Mouse (Mus musculus) intestine, postnatal 0 days (tissue): ENCODE data around the gene Hmgcs1. TPM values are rescaled to one million over a fixed set of nuclear protein-coding genes. Genes with fewer than 3 reads are reported as not detected.
"Not testable (repeated sequence)": the region's sequence is repeated elsewhere in the genome, so short reads cannot be mapped to it uniquely, and the experiment has no call there.

ENCODE experiments used
- ATAC-seq: fragments of 200-750 bp; cut with Nextera tagmentation; 2 replicates; pipeline ENCODE4 v1.8.0; 2017; ENCODE audit warnings: mild to moderate bottlenecking, moderate TSS enrichment, moderate library complexity
- H3K27ac ChIP-seq: fragments of 300-500 bp; sonication (generic); 2 replicates; pipeline ENCODE4 v1.5.1; 2014; ENCODE audit warnings: mild to moderate bottlenecking, low read depth, low read length, moderate library complexity
- H3K27me3 ChIP-seq: fragments of 300-500 bp; sonication (generic); replicated peaks from 2 replicates; pipeline ENCODE4 v1.6.1; 2014; ENCODE audit warnings: low read length, mixed read lengths; ENCODE audit not compliant: control insufficient read depth, insufficient read depth
- H3K36me3 ChIP-seq: fragments of 300-500 bp; sonication (generic); 2 replicates; pipeline ENCODE4 v1.6.1; 2014; ENCODE audit warnings: mild to moderate bottlenecking, moderate library complexity; ENCODE audit not compliant: control insufficient read depth, insufficient read depth
- H3K4me1 ChIP-seq: fragments of 300-500 bp; sonication (generic); replicated peaks from 2 replicates; pipeline ENCODE4 v1.6.1; 2014; ENCODE audit warnings: antibody characterized with exemption, low read length, mixed read lengths; ENCODE audit not compliant: control insufficient read depth, insufficient read depth
- H3K4me2 ChIP-seq: fragments of 300-500 bp; sonication (generic); replicated peaks from 2 replicates; pipeline ENCODE4 v1.6.1; 2014; ENCODE audit warnings: low read depth, mild to moderate bottlenecking, moderate library complexity
- H3K4me3 ChIP-seq: fragments of 300-500 bp; sonication (generic); 2 replicates; pipeline ENCODE4 v1.5.1; 2014; ENCODE audit warnings: low read depth, low read length
- H3K9ac ChIP-seq: fragments of 300-500 bp; sonication (generic); 2 replicates; pipeline ENCODE4 v1.6.1; 2014; ENCODE audit warnings: mild to moderate bottlenecking, low read depth, low read length
- H3K9me3 ChIP-seq: fragments of 300-500 bp; sonication (generic); 2 replicates; pipeline ENCODE4 v1.6.1; 2016; ENCODE audit warnings: mixed run types; ENCODE audit not compliant: control insufficient read depth
- CTCF ChIP-seq: sonication (generic); IDR thresholded peaks from 2 replicates; pipeline ENCODE4 v1.5.1; 2016; ENCODE audit warnings: low read depth, mild to moderate bottlenecking, control low read depth, antibody characterized with exemption, moderate library complexity
- WGBS: fragments of 180-500 bp; shearing (Covaris S2); extraction: QIAGEN DNeasy Blood & Tissue Kit; methylation state at CpG from one replicate; pipeline ENCODE4 v1.1.7; 2014; 5-methylcytosine and 5-hydroxymethylcytosine counted together
- polyA plus RNA-seq: library from polyadenylated mRNA; unstranded; fragments of >200 nt; fragmentation: Nextera tagmentation; extraction: Ambion mirVana; gene quantifications from 2 replicates; pipeline ENCODE4 v1.2.1, GENCODE M21; 2015

The Hmgcs1 gene
- polyA plus RNA-seq, 1 experiment from 2014 or later: 54.5 TPM

GRCm38 (mm10) chr13:119649699-119650046 is 40.5 kb upstream of the Hmgcs1 start:
- 89% methylated on average over 1 of the region's 1 CpGs for WGBS
- no peak for TF ChIP-seq CTCF
- Histone ChIP-seq H3K9me3 (no peaks in the 10 kb centered on the region), H3K27ac (no peak overlapping the region), H3K27me3 (no peaks in the 10 kb centered on the region), H3K9ac (no peak overlapping the region), H3K4me1 (no peaks in the 10 kb centered on the region), H3K36me3 (no peaks in the 10 kb centered on the region), H3K4me2 (no peak overlapping the region), H3K4me3 (no peak overlapping the region)
- ATAC-seq: no peak

- Histone ChIP-seq H3K9me3 (no peaks in the 10 kb centered on the region), H3K27me3 (no peaks in the 10 kb centered on the region), H3K4me1 (no peaks in the 10 kb centered on the region), H3K27ac (no peak overlapping the region), H3K9ac (no peak overlapping the region), H3K4me3 (no peak overlapping the region), H3K4me2 (no peak overlapping the region), H3K36me3 (no peaks in the 10 kb centered on the region)
- no peak for TF ChIP-seq CTCF
- WGBS: 94% methylated on average over 2 of the region's 2 CpGs
- no peak for ATAC-seq
These were observed 35.4 kb upstream of the Hmgcs1 start for GRCm38 (mm10) chr13:119654734-119655133.

GRCm38 (mm10) chr13:119656246-119656645 is 33.9 kb upstream of the Hmgcs1 start:
- Histone ChIP-seq H3K27ac (no peak overlapping the region), H3K9ac (no peak overlapping the region), H3K27me3 (no peaks in the 10 kb centered on the region), H3K4me3 (no peak overlapping the region), H3K9me3 (no peaks in the 10 kb centered on the region), H3K4me2 (no peak overlapping the region), H3K4me1 (no peaks in the 10 kb centered on the region), H3K36me3 (no peaks in the 10 kb centered on the region)
- 77% methylated on average over 2 of the region's 2 CpGs for WGBS
- TF ChIP-seq CTCF: no peak
- ATAC-seq: no peak

- WGBS: 78% methylated on average over 6 of the region's 6 CpGs
- Histone ChIP-seq H3K27me3 (no peaks in the 10 kb centered on the region), H3K27ac (no peak overlapping the region), H3K9me3 (no peaks in the 10 kb centered on the region), H3K4me3 (no peak overlapping the region), H3K4me1 (no peaks in the 10 kb centered on the region), H3K9ac (no peak overlapping the region), H3K36me3 (no peaks in the 10 kb centered on the region), H3K4me2 (no peak overlapping the region)
- ATAC-seq: no peak
- TF ChIP-seq CTCF: no peak
These were observed 33.2 kb upstream of the Hmgcs1 start for GRCm38 (mm10) chr13:119656846-119657416.

- not testable (repeated sequence) for H3K36me3 ChIP-seq, H3K4me1 ChIP-seq, H3K4me3 ChIP-seq, H3K9me3 ChIP-seq, H3K9ac ChIP-seq, H3K27ac ChIP-seq, H3K27me3 ChIP-seq, H3K4me2 ChIP-seq
- ATAC-seq: peak; percentile 41; the same call in 1 of the 2 replicates
- WGBS: 55% methylated on average over 4 of the region's 9 CpGs
- peak; percentile 19; the same call in 1 of the 2 replicates for TF ChIP-seq CTCF
These were observed 28.8 kb upstream of the Hmgcs1 start for GRCm38 (mm10) chr13:119661420-119661819.

- TF ChIP-seq CTCF: no peak
- Histone ChIP-seq H3K9me3 (no peaks in the 10 kb centered on the region), H3K4me2 (no peak overlapping the region), H3K27me3 (no peaks in the 10 kb centered on the region), H3K36me3 (no peaks in the 10 kb centered on the region), H3K27ac (no peak overlapping the region), H3K4me3 (no peak overlapping the region), H3K4me1 (no peaks in the 10 kb centered on the region), H3K9ac (no peak overlapping the region)
- ATAC-seq: no peak
- 64% methylated on average over 8 of the region's 8 CpGs for WGBS
These were observed 11.4 kb upstream of the Hmgcs1 start for GRCm38 (mm10) chr13:119678794-119679193.

- no peak overlapping the region for H3K9ac ChIP-seq
- H3K9me3 ChIP-seq: no peaks in the 10 kb centered on the region
- 41% methylated on average over 2 of the region's 2 CpGs for WGBS
- H3K27me3 ChIP-seq: no peaks in the 10 kb centered on the region
- H3K36me3 ChIP-seq: no peaks in the 10 kb centered on the region
- H3K27ac ChIP-seq: no peak overlapping the region
- H3K4me1 ChIP-seq: no peaks in the 10 kb centered on the region
- no peak for ATAC-seq
- no peak overlapping the region for H3K4me2 ChIP-seq
- no peak overlapping the region for H3K4me3 ChIP-seq
- no peak for TF ChIP-seq CTCF
These were observed 10.5 kb upstream of the Hmgcs1 start for GRCm38 (mm10) chr13:119679721-119680120.
